ENCODE assay signal across 18 mouse cellular contexts in the genomic region with DNA sequence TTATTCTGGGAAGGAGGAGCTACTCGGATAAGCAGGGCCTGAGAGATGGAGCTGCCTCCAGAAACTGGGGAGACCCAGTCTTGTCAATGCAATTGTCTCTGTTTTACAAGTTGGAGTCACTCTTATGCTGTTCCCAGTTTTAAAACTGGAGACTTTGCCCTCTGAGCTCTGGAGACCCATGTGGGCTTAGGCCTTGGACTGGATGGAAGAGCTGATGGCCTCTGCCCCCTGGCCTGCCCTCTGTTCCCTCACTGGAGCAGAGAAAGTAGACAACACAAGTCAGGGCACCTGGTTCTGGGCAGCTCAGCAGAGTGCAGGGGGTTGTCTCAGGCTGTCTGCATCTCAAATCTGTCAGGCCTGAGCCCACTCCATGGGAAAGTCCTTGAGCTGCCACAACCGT. TPM values are rescaled to one million over a fixed set of nuclear protein-coding genes. Genes with fewer than 3 reads are reported as not detected.
DNase-seq lines count a peak whose midpoint lies in the region; ATAC-seq and TF ChIP-seq lines count a peak whose summit lies in the region.
"Had no signal": no experiment of that assay in that cellular context is flagged by ENCODE, and none has a peak within 500 bp of the region (broad histone marks: within the 10 kb centered on the region; RNA-seq: fewer than 3 reads in every experiment).

No protein-coding gene starts in this region.

- in situ Hi-C loops in CH12.LX (cut with MboI; ENCODE audit: low pct_ligation_motif_present, low pct_unique_long_range_greater_than_20kb, low sequenced_read_pairs) = no loop called here

- peaks cover 83% of the 10 kb centered on the region for H3K36me3 ChIP-seq in forebrain, embryonic 12.5 days (replicated peaks)
- H3K36me3 ChIP-seq in forebrain, embryonic 16.5 days (ENCODE audit: control insufficient read depth, insufficient read depth) = peaks cover 39% of the 10 kb centered on the region
- H3K36me3 ChIP-seq in kidney, embryonic 16.5 days (ENCODE audit: insufficient read depth, low read length) = peaks cover 64% of the 10 kb centered on the region
- H3K36me3 ChIP-seq in CH12.LX (replicated peaks in 1 of 2; ENCODE audit: control insufficient read depth in 1 of 2, insufficient read depth in 1 of 2, low read length in 1 of 2) = peaks cover 79 to 91% of the 10 kb centered on the region in 2 experiments
- peaks cover 51% of the 10 kb centered on the region for H3K36me3 ChIP-seq in liver, embryonic 15.5 days (replicated peaks)
- peaks cover 41% of the 10 kb centered on the region for H3K36me3 ChIP-seq in intestine, embryonic 15.5 days

- DNase-seq in kidney, postnatal 14 days = peak; percentile 23
- no peak for DNase-seq in CH12.LX (ENCODE audit: extremely low read depth)
- no peak for DNase-seq in embryo, embryonic 9.5 days (ENCODE audit: extremely low spot score)
- DNase-seq: adrenal gland, postnatal 25 days; heart, adult 18-20 months; lung, adult 2 months; right cerebral cortex, adult 18-20 months had no signal

- TF ChIP-seq RAD21 in CH12.LX (IDR thresholded peaks at IDR 0.05; ENCODE audit: low read depth, low read length) = no peak

- dilution Hi-C loops in CH12.LX (cut with MboI; ENCODE audit: extremely low pct_ligation_motif_present, extremely low pct_unique_long_range_greater_than_20kb, low sequenced_read_pairs) = no loop called here

- H3K79me2 ChIP-seq in CH12.LX (replicated peaks; ENCODE audit: control insufficient read depth, extremely low read depth, insufficient read depth, poor library complexity, severe bottlenecking) = peaks cover 29% of the 10 kb centered on the region

- no peak for TF ChIP-seq CTCF in CH12.LX (conservative IDR thresholded peaks at IDR 0.05 in 1 of 2, IDR thresholded peaks at IDR 0.05 in 1 of 2; ENCODE audit: low read depth in 2 of 2, low read length in 2 of 2)

- H3K27ac ChIP-seq in forebrain, embryonic 12.5 days = 0 out of 2 replicates have a peak overlapping the region, but pooled peaks have one; percentile 15
- no peak overlapping the region; the same call in 1 of the 2 replicates for H3K27ac ChIP-seq in forebrain, embryonic 16.5 days (ENCODE audit: low read length)
- H3K27ac ChIP-seq in kidney, embryonic 16.5 days (ENCODE audit: low read length) = no peak overlapping the region
- H3K27ac ChIP-seq in CH12.LX (ENCODE audit: insufficient read depth, low read depth) = peak overlapping the region; percentile 10
- H3K27ac ChIP-seq in liver, embryonic 15.5 days (replicated peaks) = peak overlapping the region; percentile 26; the same call in 1 of the 2 replicates
- no peak overlapping the region for H3K27ac ChIP-seq in intestine, embryonic 15.5 days
- H3K27ac ChIP-seq: neural tube, embryonic 12.5 days had no signal

- no peak for ATAC-seq in forebrain, embryonic 12.5 days (ENCODE audit: low FRiP score)
- ATAC-seq in forebrain, embryonic 16.5 days = no peak
- ATAC-seq in kidney, embryonic 16.5 days (ENCODE audit: low FRiP score, low TSS enrichment) = no peak
- peak; percentile 41; the same call in 1 of the 2 replicates for ATAC-seq in liver, embryonic 15.5 days (ENCODE audit: insufficient read depth)
- ATAC-seq in intestine, embryonic 15.5 days = no peak

- H3K9ac ChIP-seq in forebrain, embryonic 12.5 days = no peak overlapping the region
- no peak overlapping the region for H3K9ac ChIP-seq in forebrain, embryonic 16.5 days (replicated peaks; ENCODE audit: low read depth, low read length)
- no peak overlapping the region for H3K9ac ChIP-seq in kidney, embryonic 16.5 days (replicated peaks; ENCODE audit: low read length)
- no peak overlapping the region for H3K9ac ChIP-seq in CH12.LX (ENCODE audit: insufficient read depth, low read depth)
- H3K9ac ChIP-seq in liver, embryonic 15.5 days = no peak overlapping the region
- no peak overlapping the region for H3K9ac ChIP-seq in intestine, embryonic 15.5 days
- H3K9ac ChIP-seq: neural tube, embryonic 12.5 days had no signal

- WGBS in forebrain, embryonic 12.5 days = 71% methylated on average over 2 of the region's 2 CpGs
- 81% methylated on average over 2 of the region's 2 CpGs for WGBS in forebrain, embryonic 16.5 days
- 70% methylated on average over 2 of the region's 2 CpGs for WGBS in kidney, embryonic 16.5 days
- WGBS in liver, embryonic 15.5 days (ENCODE audit: insufficient replicate concordance) = 56% methylated on average over 2 of the region's 2 CpGs
- 68% methylated on average over 2 of the region's 2 CpGs for WGBS in intestine, embryonic 15.5 days

- no peak; the same call in 1 of the 2 replicates for TF ChIP-seq POLR2A in CH12.LX (IDR thresholded peaks at IDR 0.05; ENCODE audit: low read depth, low read length)

- peaks cover 29% of the 10 kb centered on the region for H3K4me1 ChIP-seq in forebrain, embryonic 12.5 days
- H3K4me1 ChIP-seq in forebrain, embryonic 16.5 days (replicated peaks; ENCODE audit: control insufficient read depth, insufficient read depth, low read length) = peaks cover 21% of the 10 kb centered on the region
- H3K4me1 ChIP-seq in kidney, embryonic 16.5 days (ENCODE audit: insufficient read depth, low read length) = peaks cover 12% of the 10 kb centered on the region
- H3K4me1 ChIP-seq in CH12.LX (ENCODE audit: control insufficient read depth in 1 of 2, insufficient read depth in 2 of 2) = peaks cover 23 to 48% of the 10 kb centered on the region in 2 experiments
- peaks cover 49% of the 10 kb centered on the region for H3K4me1 ChIP-seq in liver, embryonic 15.5 days (replicated peaks)
- peaks cover 23% of the 10 kb centered on the region for H3K4me1 ChIP-seq in intestine, embryonic 15.5 days (replicated peaks)

- no peak overlapping the region for H3K4me2 ChIP-seq in forebrain, embryonic 12.5 days
- H3K4me2 ChIP-seq in forebrain, embryonic 16.5 days (ENCODE audit: low read length) = no peak overlapping the region
- H3K4me2 ChIP-seq in kidney, embryonic 16.5 days (replicated peaks; ENCODE audit: low read depth, low read length) = no peak overlapping the region
- H3K4me2 ChIP-seq in CH12.LX (ENCODE audit: insufficient read depth, low read depth, poor library complexity, severe bottlenecking) = no peak overlapping the region
- no peak overlapping the region for H3K4me2 ChIP-seq in liver, embryonic 15.5 days
- no peak overlapping the region for H3K4me2 ChIP-seq in intestine, embryonic 15.5 days (replicated peaks)
- H3K4me2 ChIP-seq: neural tube, embryonic 12.5 days had no signal

- no peaks in the 10 kb centered on the region for H3K9me3 ChIP-seq in forebrain, embryonic 12.5 days
- no peaks in the 10 kb centered on the region for H3K9me3 ChIP-seq in forebrain, embryonic 16.5 days (ENCODE audit: control insufficient read depth, low read length)
- no peaks in the 10 kb centered on the region for H3K9me3 ChIP-seq in kidney, embryonic 16.5 days (ENCODE audit: low read length)
- H3K9me3 ChIP-seq in CH12.LX (replicated peaks; ENCODE audit: low read length) = no peaks in the 10 kb centered on the region
- no peaks in the 10 kb centered on the region for H3K9me3 ChIP-seq in liver, embryonic 15.5 days (replicated peaks)
- H3K9me3 ChIP-seq in intestine, embryonic 15.5 days = no peaks in the 10 kb centered on the region
- H3K9me3 ChIP-seq: G1E; neural tube, embryonic 12.5 days had no signal

- H3K4me3 ChIP-seq in forebrain, embryonic 12.5 days (replicated peaks) = no peak overlapping the region
- no peak overlapping the region for H3K4me3 ChIP-seq in forebrain, embryonic 16.5 days (replicated peaks; ENCODE audit: low read length)
- H3K4me3 ChIP-seq in kidney, embryonic 16.5 days (ENCODE audit: low read length) = no peak overlapping the region
- H3K4me3 ChIP-seq in CH12.LX (replicated peaks in 1 of 3; ENCODE audit: low read depth in 2 of 3, low read length in 2 of 3, poor library complexity in 1 of 3) = no peak overlapping the region
- no peak overlapping the region for H3K4me3 ChIP-seq in liver, embryonic 15.5 days (replicated peaks)
- no peak overlapping the region for H3K4me3 ChIP-seq in intestine, embryonic 15.5 days (replicated peaks)
- H3K4me3 ChIP-seq: erythroblast, embryonic 14.5 days; neural tube, embryonic 12.5 days had no signal

- TF ChIP-seq EP300 in CH12.LX (IDR thresholded peaks at IDR 0.05; ENCODE audit: low read length) = no peak

- H3K27me3 ChIP-seq in forebrain, embryonic 12.5 days = no peaks in the 10 kb centered on the region
- no peaks in the 10 kb centered on the region for H3K27me3 ChIP-seq in forebrain, embryonic 16.5 days (replicated peaks; ENCODE audit: control insufficient read depth, insufficient read depth, low read length)
- no peaks in the 10 kb centered on the region for H3K27me3 ChIP-seq in kidney, embryonic 16.5 days (ENCODE audit: insufficient read depth, low read length)
- no peaks in the 10 kb centered on the region for H3K27me3 ChIP-seq in CH12.LX (replicated peaks)
- H3K27me3 ChIP-seq in liver, embryonic 15.5 days = peaks cover 18% of the 10 kb centered on the region
- H3K27me3 ChIP-seq in intestine, embryonic 15.5 days (replicated peaks) = no peaks in the 10 kb centered on the region
- H3K27me3 ChIP-seq: neural tube, embryonic 12.5 days had no signal

RNA-seq across cellular contexts. Expression of a gene that starts 5.9 kb away (rescaled TPM):
- polyA plus RNA-seq in forebrain, embryonic 12.5 days (2016; fragmentation: Nextera tagmentation; extraction: Ambion mirVana) = not detected in 2 replicates
- 1.1 and 1.2 TPM in 2 replicates for polyA plus RNA-seq in forebrain, embryonic 16.5 days (2015; fragmentation: Nextera tagmentation; extraction: Ambion mirVana)
- not detected in 2 replicates for polyA plus RNA-seq in kidney, embryonic 16.5 days (2015; fragmentation: Nextera tagmentation; extraction: Ambion mirVana)
- total RNA-seq in CH12.LX (2012; rRNA removed) = not detected in 2 replicates
- total RNA-seq in CH12.LX (2014; rRNA removed) = not detected in 2 replicates
- polyA plus RNA-seq in CH12.LX (2012; ENCODE audit: insufficient read length, low read depth) = not detected in 2 replicates
- not detected in 2 replicates for polyA plus RNA-seq in liver, embryonic 15.5 days (2015; fragmentation: Nextera tagmentation; extraction: Ambion mirVana)
- not detected in 2 replicates for polyA plus RNA-seq in intestine, embryonic 15.5 days (2015; fragmentation: Nextera tagmentation; extraction: Ambion mirVana)
- total RNA-seq: adrenal gland, postnatal 25 days; common myeloid progenitor, adult 5-6 weeks; G1E; heart, adult 18-20 months; heart, postnatal 25 days had no signal
- polyA plus RNA-seq: erythroblast, embryonic 14.5 days; G1E; large intestine, adult 2 months; lung, adult 2 months; neural tube, embryonic 12.5 days had no signal

RNA-seq across cellular contexts. Expression of a gene that starts 5.9 kb away (rescaled TPM):
- 289 and 300 TPM in 2 replicates for polyA plus RNA-seq in forebrain, embryonic 12.5 days (2016; fragmentation: Nextera tagmentation; extraction: Ambion mirVana)
- 205 and 209 TPM in 2 replicates for polyA plus RNA-seq in forebrain, embryonic 16.5 days (2015; fragmentation: Nextera tagmentation; extraction: Ambion mirVana)
- polyA plus RNA-seq in kidney, embryonic 16.5 days (2015; fragmentation: Nextera tagmentation; extraction: Ambion mirVana) = 207 and 214 TPM in 2 replicates
- total RNA-seq in CH12.LX (2012; rRNA removed) = 249 and 275 TPM in 2 replicates
- 344 and 367 TPM in 2 replicates for total RNA-seq in CH12.LX (2014; rRNA removed)
- polyA plus RNA-seq in CH12.LX (2012; ENCODE audit: insufficient read length, low read depth) = 520 and 563 TPM in 2 replicates
- 82.2 and 82.7 TPM in 2 replicates for polyA plus RNA-seq in liver, embryonic 15.5 days (2015; fragmentation: Nextera tagmentation; extraction: Ambion mirVana)
- polyA plus RNA-seq in intestine, embryonic 15.5 days (2015; fragmentation: Nextera tagmentation; extraction: Ambion mirVana) = 94.0 and 108 TPM in 2 replicates

RNA-seq across cellular contexts. Expression of a gene that starts 47.2 kb away (rescaled TPM):
- 35.2 and 36.1 TPM in 2 replicates for polyA plus RNA-seq in forebrain, embryonic 12.5 days (2016; fragmentation: Nextera tagmentation; extraction: Ambion mirVana)
- polyA plus RNA-seq in forebrain, embryonic 16.5 days (2015; fragmentation: Nextera tagmentation; extraction: Ambion mirVana) = 28.8 and 30.9 TPM in 2 replicates
- 32.1 and 33.3 TPM in 2 replicates for polyA plus RNA-seq in kidney, embryonic 16.5 days (2015; fragmentation: Nextera tagmentation; extraction: Ambion mirVana)
- total RNA-seq in CH12.LX (2012; rRNA removed) (36.8 and 39.4 TPM in 2 replicates), CH12.LX (2014; rRNA removed) (40.1 and 41.7 TPM in 2 replicates)
- polyA plus RNA-seq in CH12.LX (2012; ENCODE audit: insufficient read length, low read depth) = 48.7 and 51.7 TPM in 2 replicates
- 7.8 and 7.9 TPM in 2 replicates for polyA plus RNA-seq in liver, embryonic 15.5 days (2015; fragmentation: Nextera tagmentation; extraction: Ambion mirVana)
- polyA plus RNA-seq in intestine, embryonic 15.5 days (2015; fragmentation: Nextera tagmentation; extraction: Ambion mirVana) = 14.0 and 14.9 TPM in 2 replicates

Comparison
In these comparisons a context has a peak if more than half of its experiments do, and no peak if none do; other contexts are left out.
1. H3K27ac ChIP-seq: peak in forebrain, embryonic 12.5 days (single experiment), CH12.LX (single experiment) and liver, embryonic 15.5 days (single experiment); none in forebrain, embryonic 16.5 days (single experiment), kidney, embryonic 16.5 days (single experiment) and intestine, embryonic 15.5 days (single experiment).